8 mouse cellular contexts compared by ENCODE assay signal in the genomic region with DNA sequence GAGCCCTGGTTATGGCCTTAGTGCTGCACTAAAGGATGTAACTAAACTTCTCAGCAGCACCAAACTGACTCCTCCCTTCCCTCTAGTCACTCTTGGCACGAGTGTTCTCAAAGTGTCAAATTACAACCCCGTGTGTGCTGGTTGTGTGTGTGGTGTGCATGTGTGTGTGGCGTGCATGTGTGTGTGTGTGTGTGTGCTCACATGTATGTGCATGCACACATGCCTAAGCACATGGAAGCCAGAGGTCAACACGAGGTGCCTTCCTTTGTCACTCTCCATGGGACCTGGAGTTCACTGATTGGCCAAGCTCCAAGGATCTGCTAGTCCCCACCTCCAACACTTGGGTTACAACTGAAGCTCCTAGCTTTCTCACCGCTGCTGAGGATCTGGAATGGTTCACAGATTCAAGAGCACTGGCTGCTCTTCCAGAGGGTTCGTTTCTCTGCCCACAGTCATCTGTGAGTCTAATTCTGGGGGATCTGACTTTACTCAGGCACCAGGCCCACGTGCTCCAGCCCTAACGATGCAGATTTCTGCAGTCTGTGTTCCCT.
DNase-seq lines count a peak whose midpoint lies in the region; ATAC-seq lines count a peak whose summit lies in the region.

No protein-coding gene starts in this region.

- WGBS in limb, embryonic 10.5 days, result 18% methylated on average over 8 of the region's 8 CpGs
- WGBS in midbrain, embryonic 13.5 days, result 33% methylated on average over 8 of the region's 8 CpGs

- H3K9me3 ChIP-seq in limb, embryonic 10.5 days (replicated peaks), result no peaks in the 10 kb centered on the region
- H3K9me3 ChIP-seq in midbrain, embryonic 13.5 days, result peaks cover 6% of the 10 kb centered on the region; the same call in 1 of the 2 replicates

- H3K4me2 ChIP-seq in midbrain, embryonic 13.5 days (replicated peaks), result no peak overlapping the region

- H3K4me1 ChIP-seq in limb, embryonic 10.5 days, result peaks cover 43% of the 10 kb centered on the region
- peaks cover 55% of the 10 kb centered on the region for H3K4me1 ChIP-seq in midbrain, embryonic 13.5 days (replicated peaks)

- peak overlapping the region; percentile 76 for H3K27ac ChIP-seq in limb, embryonic 10.5 days
- H3K27ac ChIP-seq in midbrain, embryonic 13.5 days, result no peak overlapping the region

- no peaks in the 10 kb centered on the region for H3K27me3 ChIP-seq in limb, embryonic 10.5 days (ENCODE audit: low read depth, poor library complexity, severe bottlenecking)
- peaks cover 3% of the 10 kb centered on the region; the same call in 1 of the 2 replicates for H3K27me3 ChIP-seq in midbrain, embryonic 13.5 days

- peak; percentile 53 for DNase-seq in layer of hippocampus, adult 11-12 months (ENCODE audit: low spot score)
- DNase-seq in layer of hippocampus, postnatal 25 days (ENCODE audit: extremely low spot score in 1 of 2, low spot score in 1 of 2), result no peak
- DNase-seq in cerebellum, postnatal 25 days, result peak; percentile 46 to 47
- DNase-seq in heart, adult 8-10 months (ENCODE audit: low spot score), result peak; percentile 14
- peak; percentile 63 for DNase-seq in limb, embryonic 10.5 days (ENCODE audit: low spot score)
- DNase-seq in thymus, postnatal 25 days, result no peak
- DNase-seq in ovary, postnatal 36 days (ENCODE audit: low spot score), result no peak

- no peak for ATAC-seq in midbrain, embryonic 13.5 days

- H3K9ac ChIP-seq in midbrain, embryonic 13.5 days (replicated peaks), result no peak overlapping the region

- no peak overlapping the region for H3K4me3 ChIP-seq in limb, embryonic 10.5 days
- no peak overlapping the region for H3K4me3 ChIP-seq in midbrain, embryonic 13.5 days (replicated peaks)

- H3K36me3 ChIP-seq in limb, embryonic 10.5 days, result peaks cover 13% of the 10 kb centered on the region
- peaks cover 14% of the 10 kb centered on the region for H3K36me3 ChIP-seq in midbrain, embryonic 13.5 days

Comparison
In these comparisons a context has a peak if more than half of its experiments do, and no peak if none do; other contexts are left out.
1. DNase-seq: peak in layer of hippocampus, adult 11-12 months (single experiment), cerebellum, postnatal 25 days (2 of 2), heart, adult 8-10 months (single experiment) and limb, embryonic 10.5 days (single experiment); none in layer of hippocampus, postnatal 25 days (0 of 2), thymus, postnatal 25 days (single experiment) and ovary, postnatal 36 days (single experiment).